In the genomic region with DNA sequence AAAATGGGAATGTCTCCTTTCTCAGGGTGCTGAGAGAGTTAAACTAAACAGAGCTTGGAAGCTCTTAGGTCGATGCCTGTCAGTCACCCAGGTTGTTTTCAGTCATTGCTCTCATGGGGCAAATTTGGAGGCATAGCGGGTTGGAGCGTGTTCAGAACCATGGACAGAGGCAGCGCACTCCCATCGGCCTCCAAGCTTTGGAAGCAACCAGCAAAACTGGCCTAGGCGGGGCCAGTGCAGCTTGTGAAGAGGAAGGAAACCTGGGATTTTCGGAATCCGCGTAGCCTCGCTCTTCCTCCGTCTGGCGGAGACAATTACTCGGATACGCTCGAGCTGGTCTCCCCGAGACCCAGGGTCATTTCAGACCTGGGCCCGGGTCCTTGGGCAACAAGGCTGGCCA, we compare ENCODE assay signal across 9 mouse cellular contexts.
DNase-seq lines count a peak whose midpoint lies in the region; ATAC-seq lines count a peak whose summit lies in the region.
"Had no signal": no experiment of that assay in that cellular context is flagged by ENCODE, and none has a peak within 500 bp of the region (broad histone marks: within the 10 kb centered on the region; RNA-seq: fewer than 3 reads in every experiment).

No protein-coding gene starts in this region.

- H3K9ac ChIP-seq in heart, embryonic 16.5 days (ENCODE audit: low read length) = no peak overlapping the region

- H3K9me3 ChIP-seq in heart, embryonic 16.5 days (replicated peaks; ENCODE audit: control insufficient read depth, low read length) = no peaks in the 10 kb centered on the region
- H3K9me3 ChIP-seq: megakaryocyte, embryonic 14.5 days had no signal

- no peaks in the 10 kb centered on the region for H3K36me3 ChIP-seq in heart, embryonic 16.5 days (ENCODE audit: control insufficient read depth, insufficient read depth)

- H3K27me3 ChIP-seq in heart, embryonic 16.5 days (ENCODE audit: control insufficient read depth, insufficient read depth, low read length) = peaks cover 58% of the 10 kb centered on the region

- no peak overlapping the region for H3K27ac ChIP-seq in heart, embryonic 16.5 days (ENCODE audit: low read length)

- H3K4me2 ChIP-seq in heart, embryonic 16.5 days (ENCODE audit: low read depth, low read length) = no peak overlapping the region

- WGBS in heart, embryonic 16.5 days = 2% methylated on average over 17 of the region's 17 CpGs

- peak overlapping the region; percentile 12; the same call in 1 of the 2 replicates for H3K4me3 ChIP-seq in heart, embryonic 16.5 days (ENCODE audit: low read length)
- H3K4me3 ChIP-seq: megakaryocyte, embryonic 14.5 days had no signal

- no peak for ATAC-seq in heart, embryonic 16.5 days (replicated peaks; ENCODE audit: extremely low read depth, insufficient read depth, low FRiP score)

- DNase-seq in right cerebral cortex, postnatal 14 days = peak; percentile 22
- DNase-seq in right cerebral cortex, postnatal 36 days (ENCODE audit: low spot score in 2 of 2) = no peak
- DNase-seq in embryo, embryonic 9.5 days (ENCODE audit: extremely low spot score) = peak; percentile 71
- peak; percentile 85 for DNase-seq in kidney, postnatal 14 days
- DNase-seq in mesoderm, embryonic 11.5 days (ENCODE audit: low read depth, low spot score) = peak; percentile 85
- peak; percentile 16 for DNase-seq in thymus, postnatal 25 days
- no peak for DNase-seq in T-cell, adult 2 months (ENCODE audit: low spot score)

- H3K4me1 ChIP-seq in heart, embryonic 16.5 days (ENCODE audit: control insufficient read depth, insufficient read depth, low read length) = peaks cover 3% of the 10 kb centered on the region; the same call in 1 of the 2 replicates

Comparison
In these comparisons a context has a peak if more than half of its experiments do, and no peak if none do; other contexts are left out.
1. DNase-seq: peak in right cerebral cortex, postnatal 14 days (single experiment), embryo, embryonic 9.5 days (single experiment), kidney, postnatal 14 days (single experiment), mesoderm, embryonic 11.5 days (single experiment) and thymus, postnatal 25 days (single experiment); none in right cerebral cortex, postnatal 36 days (0 of 2) and T-cell, adult 2 months (single experiment).